Mouse (Mus musculus): ENCODE results near the gene Scd4. TPM values are rescaled to one million over a fixed set of nuclear protein-coding genes. Genes with fewer than 3 reads are reported as not detected.
"Not testable (repeated sequence)": the region's sequence is repeated elsewhere in the genome, so short reads cannot be mapped to it uniquely, and the experiment has no call there.

The Scd4 gene
- polyA plus RNA-seq, 1 experiment from 2014 or later, result 0.09 TPM

DNA sequence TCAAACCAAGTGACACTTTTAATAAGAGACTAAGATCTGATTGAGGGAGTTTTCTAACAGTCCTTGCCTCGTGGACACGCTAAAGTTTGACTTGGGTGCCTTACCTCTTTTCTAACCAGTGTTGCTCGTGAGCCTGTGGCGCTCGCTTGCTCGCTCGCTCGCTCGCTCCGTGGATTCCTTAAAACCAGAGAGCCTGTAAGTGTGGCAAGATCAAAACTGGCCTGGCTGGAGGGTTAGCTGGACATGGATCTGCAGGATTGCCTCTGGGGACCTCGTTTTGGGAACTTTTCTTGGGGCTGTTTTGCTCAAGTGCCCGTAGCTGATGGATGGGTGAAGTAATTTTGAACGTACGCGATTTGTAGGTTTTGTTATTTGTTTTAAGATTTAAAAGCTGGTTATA, 27.2 kb upstream of the Scd4 start:
- no peaks in the 10 kb centered on the region for H3K9me3 ChIP-seq (ENCODE audit: control insufficient read depth, low read length)
- no peak overlapping the region for H3K4me3 ChIP-seq (ENCODE audit: low read length)
- WGBS, result 88% methylated on average over 15 of the region's 15 CpGs
- H3K9ac ChIP-seq (ENCODE audit: low read depth, low read length), result no peak overlapping the region
- H3K4me2 ChIP-seq (ENCODE audit: low read depth, low read length), result no peak overlapping the region
- no peaks in the 10 kb centered on the region for H3K27me3 ChIP-seq (replicated peaks; ENCODE audit: control insufficient read depth, insufficient read depth, low read length)
- no peak overlapping the region for H3K27ac ChIP-seq (ENCODE audit: low read length)
- H3K4me1 ChIP-seq (ENCODE audit: control insufficient read depth, insufficient read depth, low read length), result peaks cover 23% of the 10 kb centered on the region
- H3K36me3 ChIP-seq (ENCODE audit: control insufficient read depth, insufficient read depth, low read length), result peaks cover 27% of the 10 kb centered on the region
- ATAC-seq, result no peak

DNA sequence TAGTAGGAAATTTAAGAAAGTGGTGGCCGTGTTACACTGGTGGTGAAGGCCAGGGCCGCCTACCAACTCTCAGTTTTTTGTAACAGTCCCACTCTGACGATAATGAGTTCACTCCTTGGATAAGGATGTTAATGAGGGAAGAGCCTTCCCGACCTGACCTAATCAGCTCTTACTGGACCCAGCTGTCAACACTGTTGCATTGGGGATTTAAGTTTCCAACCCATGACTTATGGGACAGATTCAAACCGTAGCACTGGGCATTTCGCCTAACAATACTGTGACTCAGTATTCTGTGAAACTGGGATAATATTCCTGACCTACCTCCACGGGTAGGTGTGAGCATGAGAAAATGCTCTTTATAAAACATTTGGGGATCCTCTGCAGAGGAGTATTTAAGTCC, 26.7 kb upstream of the Scd4 start:
- no peak overlapping the region for H3K4me2 ChIP-seq (ENCODE audit: low read depth, low read length)
- peaks cover 27% of the 10 kb centered on the region for H3K36me3 ChIP-seq (ENCODE audit: control insufficient read depth, insufficient read depth, low read length)

DNA sequence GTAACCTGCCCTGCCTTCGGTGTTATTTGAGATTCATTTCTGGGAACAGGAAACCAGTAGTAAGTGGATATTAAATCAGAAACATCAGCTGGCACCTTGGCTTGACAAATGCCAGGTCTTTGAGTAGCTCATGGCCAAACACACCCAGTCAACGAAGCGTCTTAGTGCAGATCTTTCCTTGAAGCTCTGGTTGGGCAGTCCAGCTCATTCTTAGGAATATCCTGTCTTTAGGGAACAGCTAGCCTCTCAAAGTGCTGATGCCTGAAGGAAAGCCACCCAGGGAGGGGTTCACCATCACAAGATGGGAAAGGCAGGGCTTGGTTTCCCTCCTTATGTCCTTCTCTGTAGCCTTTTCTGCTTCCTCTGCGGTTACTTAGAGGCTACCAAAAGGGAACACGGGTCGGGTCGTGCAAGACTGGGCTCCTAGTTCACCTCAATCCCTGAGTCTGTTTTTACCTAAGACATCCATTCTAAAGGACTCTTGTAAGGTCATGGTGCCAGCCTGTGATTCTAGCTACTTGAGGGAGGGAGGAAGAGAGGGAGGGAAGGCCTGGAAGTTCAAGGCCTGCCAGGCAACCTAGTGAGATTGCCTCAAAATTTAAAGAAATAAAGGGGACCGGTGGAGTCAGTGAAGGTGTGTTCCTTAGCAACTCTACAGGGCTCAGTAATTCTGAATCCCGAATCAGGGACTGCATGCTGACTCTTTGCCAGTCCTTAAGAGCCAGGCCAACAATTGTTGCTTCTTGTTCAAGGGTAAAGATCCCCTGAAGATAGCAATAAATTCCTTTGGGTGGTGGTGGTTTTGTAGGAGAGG, 25.6 kb upstream of the Scd4 start:
- no peak overlapping the region for H3K4me2 ChIP-seq (ENCODE audit: low read depth, low read length)
- peaks cover 15% of the 10 kb centered on the region for H3K4me1 ChIP-seq (ENCODE audit: control insufficient read depth, insufficient read depth, low read length)
- H3K9ac ChIP-seq (ENCODE audit: low read depth, low read length), result no peak overlapping the region
- no peaks in the 10 kb centered on the region for H3K9me3 ChIP-seq (ENCODE audit: control insufficient read depth, low read length)
- no peak overlapping the region for H3K4me3 ChIP-seq (ENCODE audit: low read length)
- ATAC-seq, result no peak
- peak overlapping the region; percentile 24; the same call in 1 of the 2 replicates for H3K27ac ChIP-seq (ENCODE audit: low read length)
- WGBS, result 80% methylated on average over 9 of the region's 9 CpGs
- peaks cover 23% of the 10 kb centered on the region for H3K36me3 ChIP-seq (ENCODE audit: control insufficient read depth, insufficient read depth, low read length)
- no peaks in the 10 kb centered on the region for H3K27me3 ChIP-seq (replicated peaks; ENCODE audit: control insufficient read depth, insufficient read depth, low read length)

More for the DNA sequence above, 26.7 kb upstream of the Scd4 start:
- 80% methylated on average over 7 of the region's 7 CpGs for WGBS
- H3K4me3 ChIP-seq (ENCODE audit: low read length), result no peak overlapping the region
- no peak overlapping the region for H3K27ac ChIP-seq (ENCODE audit: low read length)
- no peak for ATAC-seq
- peaks cover 19% of the 10 kb centered on the region for H3K4me1 ChIP-seq (ENCODE audit: control insufficient read depth, insufficient read depth, low read length)
- H3K27me3 ChIP-seq (replicated peaks; ENCODE audit: control insufficient read depth, insufficient read depth, low read length), result no peaks in the 10 kb centered on the region
- no peaks in the 10 kb centered on the region for H3K9me3 ChIP-seq (ENCODE audit: control insufficient read depth, low read length)
- H3K9ac ChIP-seq (ENCODE audit: low read depth, low read length), result no peak overlapping the region

DNA sequence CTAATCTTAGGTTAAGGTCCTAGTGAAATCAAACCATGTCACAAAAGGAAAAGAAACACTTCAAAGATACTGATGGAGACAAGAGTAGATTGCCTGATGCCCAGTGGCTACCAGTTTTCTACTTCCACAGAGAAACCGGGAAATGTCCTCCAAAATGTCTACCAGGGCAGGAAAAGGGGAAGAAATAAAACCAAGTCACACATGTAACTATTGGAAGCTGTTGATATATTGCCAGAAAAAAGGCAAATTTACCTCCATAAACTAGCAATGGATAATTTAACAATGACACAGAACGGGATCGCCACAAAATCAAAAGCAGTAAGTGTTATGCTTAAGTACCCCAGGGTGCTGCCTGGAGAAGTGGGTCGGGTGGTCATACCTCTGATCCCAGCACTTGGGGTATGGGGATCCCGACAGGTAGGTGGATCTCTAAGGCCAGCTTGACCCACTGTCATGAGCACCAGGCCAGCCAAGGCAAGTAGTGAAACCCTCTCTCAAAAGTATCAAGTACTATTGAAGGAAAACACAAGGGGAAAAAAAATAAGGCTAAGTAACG, 24.9 kb upstream of the Scd4 start:
- Histone ChIP-seq H3K9me3 (ENCODE audit: control insufficient read depth, low read length) (no peaks in the 10 kb centered on the region), H3K27ac (ENCODE audit: low read length) (no peak overlapping the region), H3K9ac (ENCODE audit: low read depth, low read length) (no peak overlapping the region), H3K4me3 (ENCODE audit: low read length) (no peak overlapping the region), H3K4me2 (ENCODE audit: low read depth, low read length) (no peak overlapping the region), H3K4me1 (ENCODE audit: control insufficient read depth, insufficient read depth, low read length) (peaks cover 8% of the 10 kb centered on the region), H3K27me3 (replicated peaks; ENCODE audit: control insufficient read depth, insufficient read depth, low read length) (no peaks in the 10 kb centered on the region), H3K36me3 (ENCODE audit: control insufficient read depth, insufficient read depth, low read length) (peaks cover 18% of the 10 kb centered on the region)
- no peak for ATAC-seq
- WGBS, result 74% methylated on average over 6 of the region's 6 CpGs

DNA sequence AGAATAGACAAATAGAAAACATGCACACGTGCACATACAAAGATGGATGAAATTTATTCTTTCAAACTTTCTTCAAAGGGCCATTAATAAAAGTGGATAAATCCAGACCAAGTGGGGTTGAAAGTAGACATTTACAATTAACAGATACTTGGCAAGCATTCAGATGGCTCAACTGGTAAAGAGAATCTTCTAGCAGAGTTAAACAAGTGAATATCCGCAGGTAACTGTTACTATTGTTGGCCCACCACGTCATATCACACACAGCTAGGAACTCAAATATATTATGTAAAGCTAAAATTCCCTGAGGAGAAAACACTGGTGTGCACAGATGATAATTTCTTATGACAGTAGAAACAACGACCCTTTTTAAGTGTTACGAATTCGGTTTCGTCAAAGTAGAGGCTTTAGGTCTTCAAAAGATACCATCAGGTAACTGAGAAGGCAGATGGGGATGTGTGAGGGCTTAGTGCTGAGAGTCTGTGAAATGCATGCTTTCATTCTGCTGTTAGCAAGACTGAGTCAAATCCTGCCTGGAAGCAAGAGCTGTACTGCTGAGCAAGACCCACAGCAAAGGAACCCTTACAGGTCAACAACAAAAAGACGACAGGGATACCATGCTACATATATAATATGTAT, 24.2 kb upstream of the Scd4 start:
- no peaks in the 10 kb centered on the region for H3K9me3 ChIP-seq (ENCODE audit: control insufficient read depth, low read length)
- no peaks in the 10 kb centered on the region for H3K27me3 ChIP-seq (replicated peaks; ENCODE audit: control insufficient read depth, insufficient read depth, low read length)
- H3K4me3 ChIP-seq (ENCODE audit: low read length), result no peak overlapping the region
- no peak for ATAC-seq
- no peak overlapping the region for H3K9ac ChIP-seq (ENCODE audit: low read depth, low read length)
- 74% methylated on average over 8 of the region's 8 CpGs for WGBS
- H3K36me3 ChIP-seq (ENCODE audit: control insufficient read depth, insufficient read depth, low read length), result peaks cover 16% of the 10 kb centered on the region
- H3K4me1 ChIP-seq (ENCODE audit: control insufficient read depth, insufficient read depth, low read length), result 0 out of 2 replicates have a peak, but pooled peaks cover 3% of the 10 kb centered on the region
- 0 out of 2 replicates have a peak overlapping the region, but pooled peaks have one; percentile 17 for H3K27ac ChIP-seq (ENCODE audit: low read length)
- H3K4me2 ChIP-seq (ENCODE audit: low read depth, low read length), result no peak overlapping the region

DNA sequence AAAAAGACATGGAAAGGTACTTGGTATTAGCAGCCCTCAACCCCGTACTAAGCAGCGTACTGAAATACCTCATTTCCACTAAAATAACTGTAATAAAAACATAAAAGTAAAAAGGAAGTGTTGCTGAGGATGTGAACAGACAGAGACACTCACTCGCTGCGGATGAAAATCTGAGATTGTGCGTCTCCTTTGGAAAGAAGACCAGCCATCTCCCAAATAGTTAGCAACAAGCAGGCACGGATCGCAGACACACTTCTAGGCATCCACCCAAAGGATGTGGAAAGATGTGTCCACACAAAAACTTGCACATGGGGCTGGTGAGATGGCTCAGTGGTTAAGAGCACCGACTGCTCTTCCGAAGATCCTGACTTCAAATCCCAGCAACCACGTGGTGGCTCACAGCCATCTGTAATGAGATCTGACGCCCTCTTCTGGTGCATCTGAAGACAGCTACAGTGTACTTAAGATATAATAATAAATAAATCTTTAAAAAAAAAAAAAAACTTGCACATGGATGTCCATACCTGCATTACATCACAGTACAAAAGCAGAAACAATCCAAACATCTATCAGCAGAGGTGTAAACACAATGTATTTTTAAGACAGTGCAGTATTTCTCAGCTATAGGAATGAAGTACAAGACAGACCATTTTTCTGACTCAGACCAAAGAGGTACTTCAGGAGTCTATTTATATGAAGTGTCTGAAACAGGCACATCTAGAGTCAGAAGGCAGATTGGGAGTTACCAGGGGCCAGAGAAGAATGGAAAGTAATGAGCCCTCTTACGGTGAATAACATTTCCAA, 23.3 kb upstream of the Scd4 start:
- peaks cover 7% of the 10 kb centered on the region; the same call in 1 of the 2 replicates for H3K4me1 ChIP-seq (ENCODE audit: control insufficient read depth, insufficient read depth, low read length)
- no peak overlapping the region for H3K27ac ChIP-seq (ENCODE audit: low read length)
- no peak for ATAC-seq
- no peaks in the 10 kb centered on the region for H3K9me3 ChIP-seq (ENCODE audit: control insufficient read depth, low read length)
- 82% methylated on average over 12 of the region's 12 CpGs for WGBS
- no peak overlapping the region for H3K4me2 ChIP-seq (ENCODE audit: low read depth, low read length)
- H3K4me3 ChIP-seq (ENCODE audit: low read length), result no peak overlapping the region
- no peaks in the 10 kb centered on the region for H3K27me3 ChIP-seq (replicated peaks; ENCODE audit: control insufficient read depth, insufficient read depth, low read length)
- no peak overlapping the region for H3K9ac ChIP-seq (ENCODE audit: low read depth, low read length)
- peaks cover 11% of the 10 kb centered on the region for H3K36me3 ChIP-seq (ENCODE audit: control insufficient read depth, insufficient read depth, low read length)

DNA sequence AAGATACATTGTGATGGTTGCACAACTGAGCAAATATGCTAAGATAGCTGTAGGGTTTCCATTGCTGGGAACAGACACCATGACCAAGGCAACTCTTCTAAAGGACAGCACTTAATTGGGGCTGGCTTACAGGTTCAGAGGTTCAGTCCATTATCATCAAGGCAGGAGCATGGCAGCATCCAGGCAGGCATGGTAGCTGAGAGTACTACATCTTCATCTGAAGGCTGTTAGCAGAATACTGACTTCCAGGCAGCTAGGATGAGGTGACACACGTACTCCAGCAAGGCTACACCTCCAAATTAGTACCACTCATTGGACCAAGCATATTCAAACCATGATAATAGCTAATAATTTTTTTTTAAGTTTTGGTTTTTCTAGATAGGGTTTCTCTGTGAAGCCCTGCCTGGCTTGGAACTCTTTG, 22.7 kb upstream of the Scd4 start:
- H3K4me3 ChIP-seq (ENCODE audit: low read length); H3K27ac ChIP-seq (ENCODE audit: low read length); H3K4me2 ChIP-seq (ENCODE audit: low read depth, low read length); H3K27me3 ChIP-seq (replicated peaks; ENCODE audit: control insufficient read depth, insufficient read depth, low read length); ATAC-seq; H3K9me3 ChIP-seq (ENCODE audit: control insufficient read depth, low read length); H3K9ac ChIP-seq (ENCODE audit: low read depth, low read length): not testable (repeated sequence)
- H3K4me1 ChIP-seq (ENCODE audit: control insufficient read depth, insufficient read depth, low read length), result peaks cover 13% of the 10 kb centered on the region
- WGBS, result 74% methylated on average over 1 of the region's 1 CpGs
- H3K36me3 ChIP-seq (ENCODE audit: control insufficient read depth, insufficient read depth, low read length), result peaks cover 10% of the 10 kb centered on the region

DNA sequence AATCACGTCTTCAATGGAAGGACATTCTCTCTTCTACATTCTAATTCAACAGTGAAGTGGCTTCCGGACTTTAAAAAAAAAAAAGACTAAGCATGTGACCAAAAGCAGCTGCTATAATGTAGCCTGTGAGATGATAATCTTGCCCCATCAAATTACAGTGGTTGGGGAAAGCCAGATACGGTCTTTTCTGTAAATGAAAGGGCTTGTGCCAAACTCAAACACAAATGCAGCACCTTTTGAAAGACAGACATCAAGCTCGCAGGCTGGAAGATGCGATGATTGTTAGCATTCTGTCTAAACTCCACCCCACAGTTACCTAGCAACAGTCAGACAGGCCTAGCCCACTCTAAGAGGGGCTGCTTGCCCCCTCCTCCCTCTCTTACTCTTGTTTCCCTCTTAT, 22.1 kb upstream of the Scd4 start:
- no peak overlapping the region for H3K27ac ChIP-seq (ENCODE audit: low read length)
- H3K36me3 ChIP-seq (ENCODE audit: control insufficient read depth, insufficient read depth, low read length), result peaks cover 6% of the 10 kb centered on the region; the same call in 1 of the 2 replicates
- ATAC-seq, result no peak
- H3K4me1 ChIP-seq (ENCODE audit: control insufficient read depth, insufficient read depth, low read length), result peaks cover 14% of the 10 kb centered on the region
- WGBS, result 47% methylated on average over 5 of the region's 5 CpGs
- H3K27me3 ChIP-seq (replicated peaks; ENCODE audit: control insufficient read depth, insufficient read depth, low read length), result no peaks in the 10 kb centered on the region
- H3K9ac ChIP-seq (ENCODE audit: low read depth, low read length), result no peak overlapping the region
- no peak overlapping the region for H3K4me3 ChIP-seq (ENCODE audit: low read length)
- no peaks in the 10 kb centered on the region for H3K9me3 ChIP-seq (ENCODE audit: control insufficient read depth, low read length)
- H3K4me2 ChIP-seq (ENCODE audit: low read depth, low read length), result no peak overlapping the region

Data from intestine, embryonic 16.5 days (tissue).